Mouse (Mus musculus) intestine, postnatal 0 days (tissue): Measurements from ENCODE around the gene Adam33. TPM values are rescaled to one million over a fixed set of nuclear protein-coding genes. Genes with fewer than 3 reads are reported as not detected.

Experiments
- ATAC-seq: fragments of 200-750 bp; cut with Nextera tagmentation; 2 replicates; pipeline ENCODE4 v1.8.0; 2017; ENCODE audit warnings: mild to moderate bottlenecking, moderate TSS enrichment, moderate library complexity
- H3K27ac ChIP-seq: fragments of 300-500 bp; sonication (generic); 2 replicates; pipeline ENCODE4 v1.5.1; 2014; ENCODE audit warnings: mild to moderate bottlenecking, low read depth, low read length, moderate library complexity
- H3K27me3 ChIP-seq: fragments of 300-500 bp; sonication (generic); replicated peaks from 2 replicates; pipeline ENCODE4 v1.6.1; 2014; ENCODE audit warnings: low read length, mixed read lengths; ENCODE audit not compliant: control insufficient read depth, insufficient read depth
- H3K36me3 ChIP-seq: fragments of 300-500 bp; sonication (generic); 2 replicates; pipeline ENCODE4 v1.6.1; 2014; ENCODE audit warnings: mild to moderate bottlenecking, moderate library complexity; ENCODE audit not compliant: control insufficient read depth, insufficient read depth
- H3K4me1 ChIP-seq: fragments of 300-500 bp; sonication (generic); replicated peaks from 2 replicates; pipeline ENCODE4 v1.6.1; 2014; ENCODE audit warnings: antibody characterized with exemption, low read length, mixed read lengths; ENCODE audit not compliant: control insufficient read depth, insufficient read depth
- H3K4me2 ChIP-seq: fragments of 300-500 bp; sonication (generic); replicated peaks from 2 replicates; pipeline ENCODE4 v1.6.1; 2014; ENCODE audit warnings: low read depth, mild to moderate bottlenecking, moderate library complexity
- H3K4me3 ChIP-seq: fragments of 300-500 bp; sonication (generic); 2 replicates; pipeline ENCODE4 v1.5.1; 2014; ENCODE audit warnings: low read depth, low read length
- H3K9ac ChIP-seq: fragments of 300-500 bp; sonication (generic); 2 replicates; pipeline ENCODE4 v1.6.1; 2014; ENCODE audit warnings: mild to moderate bottlenecking, low read depth, low read length
- H3K9me3 ChIP-seq: fragments of 300-500 bp; sonication (generic); 2 replicates; pipeline ENCODE4 v1.6.1; 2016; ENCODE audit warnings: mixed run types; ENCODE audit not compliant: control insufficient read depth
- CTCF ChIP-seq: sonication (generic); IDR thresholded peaks from 2 replicates; pipeline ENCODE4 v1.5.1; 2016; ENCODE audit warnings: low read depth, mild to moderate bottlenecking, control low read depth, antibody characterized with exemption, moderate library complexity
- WGBS: fragments of 180-500 bp; shearing (Covaris S2); extraction: QIAGEN DNeasy Blood & Tissue Kit; methylation state at CpG from one replicate; pipeline ENCODE4 v1.1.7; 2014; 5-methylcytosine and 5-hydroxymethylcytosine counted together
- polyA plus RNA-seq: library from polyadenylated mRNA; unstranded; fragments of >200 nt; fragmentation: Nextera tagmentation; extraction: Ambion mirVana; gene quantifications from 2 replicates; pipeline ENCODE4 v1.2.1, GENCODE M21; 2015

The Adam33 gene
- polyA plus RNA-seq, 1 experiment from 2014 or later = 2.7 TPM

DNA sequence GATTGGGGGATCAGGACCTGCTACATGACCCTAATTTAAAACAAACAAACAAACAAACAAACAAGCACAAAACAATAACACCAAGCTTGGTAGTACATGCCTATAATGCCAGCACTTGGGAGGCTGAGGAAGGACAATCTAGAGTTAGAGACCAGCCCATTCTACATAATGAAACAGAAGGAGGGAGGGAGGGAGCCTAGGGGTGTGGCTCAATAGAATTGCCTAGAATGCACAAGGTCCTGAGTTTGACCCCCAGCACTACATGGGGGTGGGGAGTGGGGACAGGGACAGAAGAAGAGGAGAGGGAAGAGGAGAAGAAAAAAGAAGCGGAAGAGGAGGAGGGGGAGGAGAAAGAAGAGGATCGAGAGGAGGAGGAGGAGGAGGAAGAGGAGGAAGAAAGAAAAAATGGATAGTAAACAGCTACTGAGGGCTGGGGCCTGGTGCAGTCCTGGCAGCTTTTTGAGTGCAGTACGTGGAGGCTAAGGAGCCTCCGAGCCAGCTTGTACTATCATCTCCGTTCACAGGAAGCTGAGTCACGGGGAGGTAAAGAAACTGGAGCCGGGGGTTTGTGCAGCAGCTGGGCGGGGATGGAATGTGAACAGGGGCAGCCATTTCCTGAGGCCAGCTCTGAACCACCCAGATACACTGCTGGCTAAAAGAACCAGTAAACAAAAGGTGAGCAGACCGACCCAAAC is 32.6 kb upstream of the Adam33 start:
- no peak overlapping the region for H3K4me3 ChIP-seq
- ATAC-seq = peak; percentile 57; the same call in 1 of the 2 replicates
- no peak for TF ChIP-seq CTCF
- 6% methylated on average over 9 of the region's 9 CpGs for WGBS
- no peaks in the 10 kb centered on the region for H3K9me3 ChIP-seq
- H3K9ac ChIP-seq = no peak overlapping the region
- peak overlapping the region; percentile 43 for H3K4me2 ChIP-seq
- peak overlapping the region; percentile 54; the same call in 1 of the 2 replicates for H3K27ac ChIP-seq
- no peaks in the 10 kb centered on the region for H3K36me3 ChIP-seq
- no peaks in the 10 kb centered on the region for H3K4me1 ChIP-seq
- no peaks in the 10 kb centered on the region for H3K27me3 ChIP-seq

DNA sequence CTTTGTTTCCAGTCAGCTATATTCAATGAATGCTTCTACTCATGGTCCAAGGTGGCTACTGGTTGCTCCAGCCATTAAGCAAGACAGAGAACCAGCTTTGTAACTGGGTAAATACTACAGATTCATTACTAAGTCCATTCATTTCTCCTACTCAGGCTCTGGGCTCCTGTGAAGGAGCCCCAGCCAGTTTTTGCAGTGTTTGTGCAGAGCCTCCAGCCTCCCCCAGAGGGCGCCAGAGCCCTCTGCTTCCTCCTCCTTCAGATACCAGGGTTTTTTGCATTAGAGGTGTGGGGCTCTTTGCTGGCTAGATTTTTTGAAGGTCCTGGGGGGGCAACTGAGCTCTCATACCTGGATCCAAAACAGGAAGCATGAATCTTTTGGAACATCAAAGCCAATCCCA is 31.2 kb upstream of the Adam33 start:
- no peak overlapping the region for H3K27ac ChIP-seq
- TF ChIP-seq CTCF = peak; percentile 94
- H3K4me3 ChIP-seq = no peak overlapping the region
- no peaks in the 10 kb centered on the region for H3K36me3 ChIP-seq
- H3K4me1 ChIP-seq = no peaks in the 10 kb centered on the region
- H3K27me3 ChIP-seq = no peaks in the 10 kb centered on the region
- H3K9ac ChIP-seq = no peak overlapping the region
- no peak overlapping the region for H3K4me2 ChIP-seq
- ATAC-seq = peak; percentile 15; the same call in 1 of the 2 replicates
- 0% methylated on average over 1 of the region's 1 CpGs for WGBS
- H3K9me3 ChIP-seq = no peaks in the 10 kb centered on the region

DNA sequence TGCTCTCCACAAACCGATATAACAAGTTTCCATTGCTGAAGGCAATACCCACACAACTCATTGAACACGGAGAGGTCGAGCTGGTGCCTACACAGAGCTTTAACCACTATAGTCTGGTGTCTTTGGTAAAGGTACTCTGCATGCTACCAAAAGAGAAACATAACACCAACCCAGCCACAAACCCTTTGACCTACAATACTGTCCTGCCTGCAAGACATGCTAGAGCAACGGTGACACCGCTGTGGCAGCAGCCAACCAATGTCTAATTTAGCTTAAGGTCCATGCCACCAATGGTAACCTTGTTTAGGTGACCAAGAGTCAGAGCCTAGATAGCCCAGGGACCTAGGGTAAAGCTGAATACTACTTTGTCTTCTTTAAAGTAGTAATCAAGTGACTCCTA is 30.0 kb upstream of the Adam33 start:
- H3K9ac ChIP-seq = no peak overlapping the region
- H3K27ac ChIP-seq = no peak overlapping the region
- ATAC-seq = no peak
- no peaks in the 10 kb centered on the region for H3K9me3 ChIP-seq
- H3K4me3 ChIP-seq = no peak overlapping the region
- no peaks in the 10 kb centered on the region for H3K36me3 ChIP-seq
- 82% methylated on average over 5 of the region's 5 CpGs for WGBS
- no peaks in the 10 kb centered on the region for H3K27me3 ChIP-seq
- no peaks in the 10 kb centered on the region for H3K4me1 ChIP-seq
- no peak for TF ChIP-seq CTCF
- H3K4me2 ChIP-seq = no peak overlapping the region

- H3K4me1 ChIP-seq = no peaks in the 10 kb centered on the region
- no peak overlapping the region for H3K9ac ChIP-seq
- no peaks in the 10 kb centered on the region for H3K9me3 ChIP-seq
- ATAC-seq = no peak
- 75% methylated on average over 3 of the region's 3 CpGs for WGBS
- no peak for TF ChIP-seq CTCF
- H3K36me3 ChIP-seq = no peaks in the 10 kb centered on the region
- H3K27me3 ChIP-seq = no peaks in the 10 kb centered on the region
- no peak overlapping the region for H3K4me3 ChIP-seq
- no peak overlapping the region for H3K27ac ChIP-seq
- H3K4me2 ChIP-seq = no peak overlapping the region
Observed at GRCm38 (mm10) chr2:131090852-131091251, 27.2 kb upstream of the Adam33 start.

GRCm38 (mm10) chr2:131089634-131090033 is 26.0 kb upstream of the Adam33 start:
- no peak for ATAC-seq
- no peak overlapping the region for H3K4me3 ChIP-seq
- H3K9me3 ChIP-seq = no peaks in the 10 kb centered on the region
- H3K9ac ChIP-seq = no peak overlapping the region
- no peaks in the 10 kb centered on the region for H3K4me1 ChIP-seq
- no peaks in the 10 kb centered on the region for H3K27me3 ChIP-seq
- WGBS = 100% methylated on average over 1 of the region's 1 CpGs
- H3K27ac ChIP-seq = no peak overlapping the region
- H3K4me2 ChIP-seq = no peak overlapping the region
- no peaks in the 10 kb centered on the region for H3K36me3 ChIP-seq
- TF ChIP-seq CTCF = no peak

- Histone ChIP-seq H3K4me2 (no peak overlapping the region), H3K27ac (no peak overlapping the region), H3K4me1 (no peaks in the 10 kb centered on the region), H3K36me3 (no peaks in the 10 kb centered on the region), H3K27me3 (no peaks in the 10 kb centered on the region), H3K4me3 (no peak overlapping the region), H3K9me3 (no peaks in the 10 kb centered on the region), H3K9ac (no peak overlapping the region)
- ATAC-seq = no peak
- 74% methylated on average over 4 of the region's 4 CpGs for WGBS
- TF ChIP-seq CTCF = no peak
Observed at GRCm38 (mm10) chr2:131088581-131088980, 25.0 kb upstream of the Adam33 start.
